Mouse (Mus musculus): ENCODE data around the gene Sec24d. TPM values are rescaled to one million over a fixed set of nuclear protein-coding genes. Genes with fewer than 3 reads are reported as not detected.
A peak's percentile ranks its signal among the peaks of the same experiment; 100 is the strongest.

Sec24d gene
- 10.2 and 20.4 TPM in 2 replicates for polyA plus RNA-seq (2014; fragmentation: Nextera tagmentation; extraction: Ambion mirVana)

DNA sequence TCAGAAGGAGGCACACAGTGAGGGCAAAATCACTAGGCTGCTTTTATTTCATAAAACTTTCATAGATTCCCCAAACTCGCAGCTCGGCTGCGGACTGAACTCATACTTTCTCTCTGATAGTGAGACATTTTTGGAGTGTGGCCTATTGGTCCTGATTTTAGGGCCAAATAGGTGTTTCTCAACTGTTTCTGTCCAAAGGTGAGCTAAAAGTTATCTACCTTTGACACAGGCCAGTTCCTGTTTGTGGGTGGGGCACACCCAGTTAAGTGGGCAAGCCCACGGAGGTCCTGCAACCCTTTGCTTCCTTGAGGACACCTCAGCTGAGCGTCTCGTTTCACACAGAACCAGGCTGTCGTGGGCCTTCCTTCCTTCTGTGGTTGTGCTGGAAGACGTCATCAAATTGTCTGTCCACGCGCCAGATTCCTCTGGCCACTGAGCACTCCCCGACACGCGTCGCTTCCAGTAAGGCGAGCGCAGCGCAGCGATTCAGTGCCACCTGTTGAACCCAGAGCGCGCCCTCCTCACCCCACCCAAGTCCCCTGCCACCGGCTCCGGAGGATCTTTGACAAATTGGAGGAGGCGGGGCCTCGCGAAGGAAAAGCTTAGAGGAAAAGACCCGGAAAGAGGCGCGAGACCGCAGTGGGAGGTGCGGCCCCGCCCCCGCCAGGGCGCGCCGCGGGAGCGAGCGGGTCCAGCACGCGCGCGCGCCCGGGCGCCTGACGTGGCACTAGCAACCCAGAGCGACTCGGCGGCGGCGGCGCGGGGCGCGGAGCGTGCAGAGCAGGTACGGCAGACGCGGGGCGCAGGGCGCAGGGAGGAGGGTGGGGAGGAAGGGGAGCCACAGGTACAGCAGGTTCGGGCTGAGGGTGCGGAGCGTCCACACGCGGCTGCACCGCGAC is at the start of gene Sec24d:
TSS of gene Sec24d (plus strand) at position 703 of the 899 bp plus-strand sequence.
- H3K27ac ChIP-seq (ENCODE audit: low read depth, low read length): no peak within 1 kb of the TSS
- WGBS: 3% methylated on average over 66 of the region's 68 CpGs
- peak within 1 kb of the TSS; percentile 51 for H3K4me3 ChIP-seq (ENCODE audit: low read depth, low read length)

DNA sequence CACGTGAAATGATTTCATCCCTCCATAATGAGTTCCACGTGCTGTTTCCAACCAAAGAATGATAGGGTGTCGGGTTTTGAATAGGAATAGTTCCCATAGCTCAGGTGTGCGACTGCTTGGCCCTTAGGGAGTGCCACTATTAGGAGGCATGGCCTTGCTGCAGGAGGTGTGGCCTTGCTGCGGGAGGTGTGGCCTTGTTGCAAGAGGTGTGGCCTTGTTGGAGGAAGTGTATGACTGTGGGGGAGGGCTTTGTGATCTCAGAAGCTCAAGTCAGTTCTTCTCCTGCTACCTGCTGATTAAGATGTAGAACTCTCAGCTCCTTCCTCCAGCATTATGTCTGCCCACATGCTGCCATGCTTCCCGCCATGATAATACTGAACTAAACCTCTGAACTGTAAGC is 48.6 kb upstream of the Sec24d start:
- no peak for ATAC-seq (ENCODE audit: low read depth)
- Histone ChIP-seq H3K4me1 (ENCODE audit: control insufficient read depth, insufficient read depth, low read length) (no peaks in the 10 kb centered on the region), H3K36me3 (ENCODE audit: control insufficient read depth, insufficient read depth, low read length) (no peaks in the 10 kb centered on the region), H3K4me3 (ENCODE audit: low read depth, low read length) (no peak overlapping the region), H3K27ac (ENCODE audit: low read depth, low read length) (no peak overlapping the region), H3K9ac (replicated peaks; ENCODE audit: low read depth, low read length) (no peak overlapping the region), H3K27me3 (ENCODE audit: control insufficient read depth, insufficient read depth, low read length) (no peaks in the 10 kb centered on the region), H3K4me2 (ENCODE audit: low read depth, low read length) (no peak overlapping the region), H3K9me3 (ENCODE audit: control insufficient read depth, low read length) (no peaks in the 10 kb centered on the region)
- 62% methylated on average over 6 of the region's 6 CpGs for WGBS

More for the DNA sequence above, at the start of gene Sec24d:
- Histone ChIP-seq H3K36me3 (ENCODE audit: control insufficient read depth, insufficient read depth, low read length) (no peaks in the 10 kb centered on the region), H3K27me3 (ENCODE audit: control insufficient read depth, insufficient read depth, low read length) (peaks cover 9% of the 10 kb centered on the region), H3K4me1 (ENCODE audit: control insufficient read depth, insufficient read depth, low read length) (0 out of 2 replicates have a peak, but pooled peaks cover 2% of the 10 kb centered on the region), H3K9ac (replicated peaks; ENCODE audit: low read depth, low read length) (peak within 1 kb of the TSS; percentile 56), H3K9me3 (ENCODE audit: control insufficient read depth, low read length) (no peaks in the 10 kb centered on the region), H3K4me2 (ENCODE audit: low read depth, low read length) (peak within 1 kb of the TSS; percentile 61)
- peak; percentile 96 for ATAC-seq (ENCODE audit: low read depth)

DNA sequence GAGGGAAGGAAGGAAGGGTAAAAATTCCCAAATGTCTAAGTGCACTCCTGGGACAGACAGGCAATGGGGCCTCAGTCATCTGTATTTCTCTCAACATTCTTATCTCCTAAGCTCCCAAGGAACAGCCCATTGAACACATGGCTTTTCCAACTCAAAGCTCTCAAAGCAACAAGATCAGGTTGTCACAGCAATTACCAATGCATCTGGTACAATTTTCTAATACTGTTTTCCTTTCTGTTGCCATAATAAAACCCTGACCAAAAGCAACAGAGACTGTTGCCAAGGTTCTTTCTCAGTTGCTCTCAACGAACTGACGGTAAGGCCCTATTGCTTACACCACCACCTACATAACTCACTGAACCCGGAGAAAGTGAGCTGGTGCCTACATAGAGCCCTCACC is 40.0 kb upstream of the Sec24d start:
- H3K4me1 ChIP-seq (ENCODE audit: control insufficient read depth, insufficient read depth, low read length): no peaks in the 10 kb centered on the region
- H3K27me3 ChIP-seq (ENCODE audit: control insufficient read depth, insufficient read depth, low read length): no peaks in the 10 kb centered on the region
- 88% methylated on average over 3 of the region's 3 CpGs for WGBS

DNA sequence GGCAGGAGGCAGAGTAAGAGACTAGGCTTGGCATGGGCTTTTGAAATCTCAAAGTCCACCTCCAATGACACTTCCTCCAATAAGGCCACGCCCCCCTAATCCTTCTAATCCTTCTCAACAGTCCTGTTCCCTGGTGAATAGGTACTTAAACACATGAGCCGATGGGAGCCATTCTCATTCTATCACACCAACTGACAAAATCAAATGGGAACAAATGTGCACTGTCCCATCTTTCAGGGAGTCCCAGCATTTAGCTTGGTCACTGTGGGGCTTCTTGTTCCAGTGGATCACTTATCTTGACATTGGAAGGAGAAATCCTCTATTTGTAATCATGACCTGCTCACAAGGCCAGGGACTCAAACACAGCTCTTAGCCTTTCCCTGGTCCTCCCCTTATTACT is 35.6 kb upstream of the Sec24d start:
- WGBS: 97% methylated on average over 2 of the region's 2 CpGs
- ATAC-seq (ENCODE audit: low read depth): no peak
- H3K9me3 ChIP-seq (ENCODE audit: control insufficient read depth, low read length): no peaks in the 10 kb centered on the region
- 0 out of 2 replicates have a peak, but pooled peaks cover 3% of the 10 kb centered on the region for H3K4me1 ChIP-seq (ENCODE audit: control insufficient read depth, insufficient read depth, low read length)
- no peak overlapping the region for H3K9ac ChIP-seq (replicated peaks; ENCODE audit: low read depth, low read length)
- H3K36me3 ChIP-seq (ENCODE audit: control insufficient read depth, insufficient read depth, low read length): no peaks in the 10 kb centered on the region
- H3K4me2 ChIP-seq (ENCODE audit: low read depth, low read length): no peak overlapping the region
- no peaks in the 10 kb centered on the region for H3K27me3 ChIP-seq (ENCODE audit: control insufficient read depth, insufficient read depth, low read length)
- H3K27ac ChIP-seq (ENCODE audit: low read depth, low read length): no peak overlapping the region
- no peak overlapping the region for H3K4me3 ChIP-seq (ENCODE audit: low read depth, low read length)

More for the DNA sequence above, 40.0 kb upstream of the Sec24d start:
- H3K27ac ChIP-seq (ENCODE audit: low read depth, low read length): no peak overlapping the region
- no peak for ATAC-seq (ENCODE audit: low read depth)
- H3K9me3 ChIP-seq (ENCODE audit: control insufficient read depth, low read length): no peaks in the 10 kb centered on the region
- no peaks in the 10 kb centered on the region for H3K36me3 ChIP-seq (ENCODE audit: control insufficient read depth, insufficient read depth, low read length)
- no peak overlapping the region for H3K9ac ChIP-seq (replicated peaks; ENCODE audit: low read depth, low read length)
- H3K4me2 ChIP-seq (ENCODE audit: low read depth, low read length): no peak overlapping the region
- H3K4me3 ChIP-seq (ENCODE audit: low read depth, low read length): no peak overlapping the region

DNA sequence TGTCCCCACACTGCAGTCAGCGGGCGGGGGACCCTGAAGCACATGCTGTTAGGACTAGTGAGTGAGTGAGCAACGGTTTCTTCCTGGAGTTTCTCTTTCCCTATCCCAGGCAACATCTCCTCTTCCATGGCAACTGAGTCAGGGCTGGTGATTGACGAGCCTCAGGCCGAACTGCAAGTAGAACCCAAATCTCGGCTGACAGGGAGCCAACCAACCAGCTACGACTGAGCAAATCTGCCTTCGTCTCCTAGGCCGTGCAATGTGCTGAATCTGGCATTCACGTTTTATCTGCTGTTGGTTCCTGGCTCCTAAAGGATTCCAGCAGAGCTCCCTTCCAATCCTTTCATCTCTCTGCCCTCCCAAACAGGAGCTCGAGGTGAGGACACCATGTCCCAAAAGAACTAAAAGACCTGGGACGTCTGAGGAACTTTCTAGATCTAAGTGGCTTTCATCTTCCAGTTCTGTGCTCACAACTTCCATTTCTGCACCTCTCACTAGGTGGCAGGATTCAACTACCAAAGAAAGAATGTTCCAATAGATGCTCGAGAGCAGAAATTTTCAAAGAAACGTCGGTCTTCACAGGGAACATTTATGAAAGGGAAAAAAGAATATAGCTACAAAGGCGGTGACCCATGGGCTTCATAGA is 32.9 kb upstream of the Sec24d start:
- Histone ChIP-seq H3K27me3 (ENCODE audit: control insufficient read depth, insufficient read depth, low read length) (no peaks in the 10 kb centered on the region), H3K27ac (ENCODE audit: low read depth, low read length) (no peak overlapping the region), H3K36me3 (ENCODE audit: control insufficient read depth, insufficient read depth, low read length) (no peaks in the 10 kb centered on the region), H3K4me2 (ENCODE audit: low read depth, low read length) (no peak overlapping the region), H3K9ac (replicated peaks; ENCODE audit: low read depth, low read length) (no peak overlapping the region), H3K4me3 (ENCODE audit: low read depth, low read length) (no peak overlapping the region), H3K9me3 (ENCODE audit: control insufficient read depth, low read length) (no peaks in the 10 kb centered on the region), H3K4me1 (ENCODE audit: control insufficient read depth, insufficient read depth, low read length) (0 out of 2 replicates have a peak, but pooled peaks cover 3% of the 10 kb centered on the region)
- peak; percentile 26; the same call in 1 of the 2 replicates for ATAC-seq (ENCODE audit: low read depth)
- WGBS: 44% methylated on average over 16 of the region's 16 CpGs

DNA sequence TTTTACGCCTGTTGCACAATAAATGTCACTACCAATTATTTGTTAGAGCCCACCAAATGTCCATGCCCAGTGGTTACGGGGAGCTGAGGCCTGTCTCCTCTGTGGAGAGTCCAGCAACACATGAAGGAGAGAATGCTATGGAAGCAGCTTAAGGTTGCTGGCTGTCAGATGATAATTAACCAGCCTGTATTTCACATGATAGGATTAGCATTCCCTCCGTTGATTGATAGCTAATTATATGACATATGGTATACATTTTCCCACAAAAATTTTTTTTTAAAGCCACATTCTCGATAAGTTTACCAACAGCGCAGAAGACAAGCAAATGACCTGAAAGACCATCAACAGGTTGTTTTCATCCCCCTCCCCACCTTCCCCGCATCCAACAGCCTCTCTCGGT is 31.8 kb upstream of the Sec24d start:
- Histone ChIP-seq H3K27me3 (ENCODE audit: control insufficient read depth, insufficient read depth, low read length) (no peaks in the 10 kb centered on the region), H3K4me1 (ENCODE audit: control insufficient read depth, insufficient read depth, low read length) (0 out of 2 replicates have a peak, but pooled peaks cover 3% of the 10 kb centered on the region), H3K4me2 (ENCODE audit: low read depth, low read length) (peak overlapping the region; percentile 73), H3K27ac (ENCODE audit: low read depth, low read length) (no peak overlapping the region), H3K36me3 (ENCODE audit: control insufficient read depth, insufficient read depth, low read length) (no peaks in the 10 kb centered on the region), H3K4me3 (ENCODE audit: low read depth, low read length) (peak overlapping the region; percentile 37), H3K9me3 (ENCODE audit: control insufficient read depth, low read length) (no peaks in the 10 kb centered on the region), H3K9ac (replicated peaks; ENCODE audit: low read depth, low read length) (peak overlapping the region; percentile 41; the same call in 1 of the 2 replicates)
- no peak for ATAC-seq (ENCODE audit: low read depth)
- 19% methylated on average over 7 of the region's 7 CpGs for WGBS

DNA sequence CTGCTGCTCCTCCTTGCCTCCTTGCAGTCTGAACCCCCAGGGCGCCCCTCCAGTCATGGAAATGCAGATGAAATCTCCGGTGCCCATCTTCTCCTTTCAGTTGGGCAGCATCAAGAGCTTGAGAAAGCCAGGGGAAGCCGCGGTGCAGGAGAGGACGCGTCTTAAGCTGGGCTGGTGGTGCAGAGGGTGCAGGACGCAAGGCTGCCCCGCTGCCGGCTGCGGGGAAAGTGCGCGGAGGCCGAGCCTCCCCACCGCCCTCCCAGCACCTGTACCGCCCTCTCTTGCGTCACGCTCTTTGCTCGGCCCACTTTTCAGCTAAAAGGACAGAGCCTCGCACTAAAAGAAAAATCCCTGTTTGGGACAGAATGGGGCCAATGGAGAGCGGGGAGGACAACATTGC is 31.3 kb upstream of the Sec24d start, which contains the start of gene Synpo2:
TSS of gene Synpo2 (minus strand) at position 229 of the 400 bp plus-strand sequence.
- H3K4me1 ChIP-seq (ENCODE audit: control insufficient read depth, insufficient read depth, low read length): 0 out of 2 replicates have a peak, but pooled peaks cover 3% of the 10 kb centered on the region

DNA sequence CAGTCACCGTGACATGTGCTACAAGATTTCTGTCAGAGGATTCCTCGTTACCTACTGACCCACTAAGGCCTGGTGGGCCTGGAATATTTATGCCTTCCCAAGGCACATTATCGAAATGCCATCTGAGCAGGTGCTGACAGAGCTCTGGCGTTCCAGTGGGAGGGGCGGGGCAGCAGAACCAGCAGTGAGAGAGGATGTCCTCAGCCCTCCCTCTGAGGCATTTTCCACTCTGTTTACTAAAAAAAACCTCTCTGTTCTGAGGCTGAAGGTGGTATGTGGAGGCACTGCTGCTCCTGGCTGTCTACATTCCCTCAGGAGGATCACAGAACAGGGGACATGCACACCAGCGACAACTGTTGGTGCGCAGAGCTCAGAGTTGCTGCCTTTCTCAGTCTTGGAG is 30.2 kb upstream of the Sec24d start:
- Histone ChIP-seq H3K4me1 (ENCODE audit: control insufficient read depth, insufficient read depth, low read length) (0 out of 2 replicates have a peak, but pooled peaks cover 3% of the 10 kb centered on the region), H3K27ac (ENCODE audit: low read depth, low read length) (no peak overlapping the region), H3K27me3 (ENCODE audit: control insufficient read depth, insufficient read depth, low read length) (no peaks in the 10 kb centered on the region), H3K9me3 (ENCODE audit: control insufficient read depth, low read length) (no peaks in the 10 kb centered on the region), H3K4me2 (ENCODE audit: low read depth, low read length) (no peak overlapping the region), H3K4me3 (ENCODE audit: low read depth, low read length) (no peak overlapping the region), H3K36me3 (ENCODE audit: control insufficient read depth, insufficient read depth, low read length) (no peaks in the 10 kb centered on the region), H3K9ac (replicated peaks; ENCODE audit: low read depth, low read length) (no peak overlapping the region)
- WGBS: 24% methylated on average over 7 of the region's 7 CpGs
- ATAC-seq (ENCODE audit: low read depth): no peak

More for the DNA sequence above, 31.3 kb upstream of the Sec24d start, which contains the start of gene Synpo2:
- ATAC-seq (ENCODE audit: low read depth): peak; percentile 80
- peak within 1 kb of the TSS; percentile 73 for H3K4me2 ChIP-seq (ENCODE audit: low read depth, low read length)
- H3K27ac ChIP-seq (ENCODE audit: low read depth, low read length): no peak within 1 kb of the TSS
- no peaks in the 10 kb centered on the region for H3K36me3 ChIP-seq (ENCODE audit: control insufficient read depth, insufficient read depth, low read length)
- peak within 1 kb of the TSS; percentile 41; the same call in 1 of the 2 replicates for H3K9ac ChIP-seq (replicated peaks; ENCODE audit: low read depth, low read length)
- under 1% methylated on average over 20 of the region's 20 CpGs for WGBS
- H3K9me3 ChIP-seq (ENCODE audit: control insufficient read depth, low read length): no peaks in the 10 kb centered on the region
- H3K4me3 ChIP-seq (ENCODE audit: low read depth, low read length): peak within 1 kb of the TSS; percentile 37
- no peaks in the 10 kb centered on the region for H3K27me3 ChIP-seq (ENCODE audit: control insufficient read depth, insufficient read depth, low read length)
